In genomic region chr6:146947186-146947585, GRCm38 (mm10) we compare ENCODE assay signal across 23 mouse cellular contexts. TPM values are rescaled to one million over a fixed set of nuclear protein-coding genes. Genes with fewer than 3 reads are reported as not detected.
DNase-seq lines count a peak whose midpoint lies in the region; ATAC-seq and TF ChIP-seq lines count a peak whose summit lies in the region.
"Had no signal": no experiment of that assay in that cellular context is flagged by ENCODE, and none has a peak within 500 bp of the region (broad histone marks: within the 10 kb centered on the region; RNA-seq: fewer than 3 reads in every experiment).

No protein-coding gene starts in this region.

- no peak overlapping the region for H3K27ac ChIP-seq in intestine, embryonic 15.5 days
- H3K27ac ChIP-seq in intestine, postnatal 0 days (ENCODE audit: low read depth, low read length), result no peak overlapping the region
- H3K27ac ChIP-seq in midbrain, embryonic 13.5 days, result no peak overlapping the region
- no peak overlapping the region for H3K27ac ChIP-seq in midbrain, embryonic 11.5 days (ENCODE audit: low read depth, low read length)
- H3K27ac ChIP-seq in kidney, postnatal 0 days, result peak overlapping the region; percentile 89
- no peak overlapping the region for H3K27ac ChIP-seq in stomach, embryonic 16.5 days (ENCODE audit: low read length)
- H3K27ac ChIP-seq in hindbrain, embryonic 13.5 days, result no peak overlapping the region
- H3K27ac ChIP-seq: left cerebral cortex, adult 2 months; neural tube, embryonic 12.5 days had no signal

- 62% methylated on average over 4 of the region's 4 CpGs for WGBS in intestine, embryonic 15.5 days
- 49% methylated on average over 4 of the region's 4 CpGs for WGBS in intestine, postnatal 0 days
- WGBS in midbrain, embryonic 13.5 days, result 78% methylated on average over 4 of the region's 4 CpGs
- 74% methylated on average over 4 of the region's 4 CpGs for WGBS in midbrain, embryonic 11.5 days
- WGBS in kidney, postnatal 0 days, result 33% methylated on average over 4 of the region's 4 CpGs
- 54% methylated on average over 4 of the region's 4 CpGs for WGBS in stomach, embryonic 16.5 days
- 87% methylated on average over 4 of the region's 4 CpGs for WGBS in hindbrain, embryonic 13.5 days

- ATAC-seq in intestine, embryonic 15.5 days, result peak; percentile 53
- ATAC-seq in intestine, postnatal 0 days, result no peak
- ATAC-seq in midbrain, embryonic 13.5 days, result 0 out of 2 replicates have a peak, but pooled peaks have one; percentile 40
- no peak for ATAC-seq in midbrain, embryonic 11.5 days (ENCODE audit: low FRiP score)
- peak; percentile 82 for ATAC-seq in kidney, postnatal 0 days (replicated peaks; ENCODE audit: low FRiP score, low read depth)
- peak; percentile 41; the same call in 1 of the 2 replicates for ATAC-seq in stomach, embryonic 16.5 days (ENCODE audit: insufficient read depth, low FRiP score)
- ATAC-seq in hindbrain, embryonic 13.5 days (ENCODE audit: low FRiP score), result no peak
- ATAC-seq: CD4-positive, CD25-positive, alpha-beta regulatory T cell, adult 4 months had no signal

- H3K4me3 ChIP-seq in intestine, embryonic 15.5 days (replicated peaks), result no peak overlapping the region
- no peak overlapping the region for H3K4me3 ChIP-seq in intestine, postnatal 0 days (ENCODE audit: low read depth, low read length)
- H3K4me3 ChIP-seq in midbrain, embryonic 13.5 days (replicated peaks), result no peak overlapping the region
- H3K4me3 ChIP-seq in midbrain, embryonic 11.5 days (ENCODE audit: low read depth, low read length), result no peak overlapping the region
- H3K4me3 ChIP-seq in kidney, postnatal 0 days (replicated peaks; ENCODE audit: low read depth, low read length), result no peak overlapping the region
- no peak overlapping the region for H3K4me3 ChIP-seq in stomach, embryonic 16.5 days (replicated peaks; ENCODE audit: low read length)
- no peak overlapping the region for H3K4me3 ChIP-seq in hindbrain, embryonic 13.5 days
- H3K4me3 ChIP-seq: left cerebral cortex, adult 2 months; liver, embryonic 13.5 days; neural tube, embryonic 12.5 days had no signal

- H3K9me3 ChIP-seq in intestine, embryonic 15.5 days, result no peaks in the 10 kb centered on the region
- no peaks in the 10 kb centered on the region for H3K9me3 ChIP-seq in intestine, postnatal 0 days (ENCODE audit: control insufficient read depth)
- H3K9me3 ChIP-seq in midbrain, embryonic 13.5 days, result no peaks in the 10 kb centered on the region
- no peaks in the 10 kb centered on the region for H3K9me3 ChIP-seq in midbrain, embryonic 11.5 days (ENCODE audit: control insufficient read depth, low read length)
- H3K9me3 ChIP-seq in kidney, postnatal 0 days (replicated peaks; ENCODE audit: low read length), result no peaks in the 10 kb centered on the region
- H3K9me3 ChIP-seq in stomach, embryonic 16.5 days (replicated peaks; ENCODE audit: control insufficient read depth, low read length), result no peaks in the 10 kb centered on the region
- no peaks in the 10 kb centered on the region for H3K9me3 ChIP-seq in hindbrain, embryonic 13.5 days
- H3K9me3 ChIP-seq: liver, embryonic 13.5 days; neural tube, embryonic 12.5 days had no signal

- TF ChIP-seq CTCF in intestine, postnatal 0 days (IDR thresholded peaks at IDR 0.05; ENCODE audit: low read depth), result no peak
- no peak for TF ChIP-seq CTCF in kidney, postnatal 0 days (IDR thresholded peaks at IDR 0.05; ENCODE audit: low read depth)

- peaks cover 28% of the 10 kb centered on the region for H3K4me1 ChIP-seq in intestine, embryonic 15.5 days (replicated peaks)
- peaks cover 13% of the 10 kb centered on the region for H3K4me1 ChIP-seq in intestine, postnatal 0 days (replicated peaks; ENCODE audit: control insufficient read depth, insufficient read depth, low read length)
- H3K4me1 ChIP-seq in midbrain, embryonic 13.5 days (replicated peaks), result peaks cover 9% of the 10 kb centered on the region
- H3K4me1 ChIP-seq in midbrain, embryonic 11.5 days (ENCODE audit: control insufficient read depth, insufficient read depth, low read length), result peaks cover 5% of the 10 kb centered on the region; the same call in 1 of the 2 replicates
- peaks cover 41% of the 10 kb centered on the region for H3K4me1 ChIP-seq in kidney, postnatal 0 days (replicated peaks; ENCODE audit: insufficient read depth, low read length)
- peaks cover 24% of the 10 kb centered on the region for H3K4me1 ChIP-seq in stomach, embryonic 16.5 days (ENCODE audit: control insufficient read depth, insufficient read depth, low read length)
- 0 out of 2 replicates have a peak, but pooled peaks cover 8% of the 10 kb centered on the region for H3K4me1 ChIP-seq in hindbrain, embryonic 13.5 days (replicated peaks)
- H3K4me1 ChIP-seq: neural tube, embryonic 12.5 days had no signal

- H3K36me3 ChIP-seq in intestine, embryonic 15.5 days, result no peaks in the 10 kb centered on the region
- no peaks in the 10 kb centered on the region for H3K36me3 ChIP-seq in intestine, postnatal 0 days (ENCODE audit: control insufficient read depth, insufficient read depth)
- H3K36me3 ChIP-seq in midbrain, embryonic 13.5 days, result no peaks in the 10 kb centered on the region
- no peaks in the 10 kb centered on the region for H3K36me3 ChIP-seq in midbrain, embryonic 11.5 days (ENCODE audit: control insufficient read depth, insufficient read depth, low read length)
- H3K36me3 ChIP-seq in kidney, postnatal 0 days (ENCODE audit: insufficient read depth, low read length), result no peaks in the 10 kb centered on the region
- no peaks in the 10 kb centered on the region for H3K36me3 ChIP-seq in stomach, embryonic 16.5 days (ENCODE audit: control insufficient read depth, insufficient read depth, low read length)
- no peaks in the 10 kb centered on the region for H3K36me3 ChIP-seq in hindbrain, embryonic 13.5 days
- H3K36me3 ChIP-seq: liver, embryonic 13.5 days; neural tube, embryonic 12.5 days had no signal

- H3K4me2 ChIP-seq in intestine, embryonic 15.5 days (replicated peaks), result no peak overlapping the region
- H3K4me2 ChIP-seq in intestine, postnatal 0 days (replicated peaks; ENCODE audit: low read depth), result no peak overlapping the region
- no peak overlapping the region for H3K4me2 ChIP-seq in midbrain, embryonic 13.5 days (replicated peaks)
- no peak overlapping the region for H3K4me2 ChIP-seq in midbrain, embryonic 11.5 days
- no peak overlapping the region for H3K4me2 ChIP-seq in kidney, postnatal 0 days (ENCODE audit: low read length)
- H3K4me2 ChIP-seq in stomach, embryonic 16.5 days (ENCODE audit: low read depth, low read length), result no peak overlapping the region
- H3K4me2 ChIP-seq in hindbrain, embryonic 13.5 days, result no peak overlapping the region
- H3K4me2 ChIP-seq: neural tube, embryonic 12.5 days had no signal

- no peak overlapping the region for H3K9ac ChIP-seq in intestine, embryonic 15.5 days
- H3K9ac ChIP-seq in intestine, postnatal 0 days (ENCODE audit: low read depth, low read length), result no peak overlapping the region
- no peak overlapping the region for H3K9ac ChIP-seq in midbrain, embryonic 13.5 days (replicated peaks)
- no peak overlapping the region for H3K9ac ChIP-seq in midbrain, embryonic 11.5 days (ENCODE audit: low read length)
- H3K9ac ChIP-seq in kidney, postnatal 0 days (ENCODE audit: low read depth, low read length), result no peak overlapping the region
- H3K9ac ChIP-seq in stomach, embryonic 16.5 days (ENCODE audit: low read length), result no peak overlapping the region
- no peak overlapping the region for H3K9ac ChIP-seq in hindbrain, embryonic 13.5 days
- H3K9ac ChIP-seq: liver, embryonic 13.5 days; neural tube, embryonic 12.5 days had no signal

- intact Hi-C loops in left cerebral cortex, postnatal 4 days (cut with DNase I), result no loop called here

- no peaks in the 10 kb centered on the region for H3K27me3 ChIP-seq in intestine, embryonic 15.5 days (replicated peaks)
- H3K27me3 ChIP-seq in intestine, postnatal 0 days (replicated peaks; ENCODE audit: control insufficient read depth, insufficient read depth, low read length), result no peaks in the 10 kb centered on the region
- H3K27me3 ChIP-seq in midbrain, embryonic 13.5 days, result peaks cover 10% of the 10 kb centered on the region; the same call in 1 of the 2 replicates
- H3K27me3 ChIP-seq in midbrain, embryonic 11.5 days (ENCODE audit: control insufficient read depth, insufficient read depth, low read length), result no peaks in the 10 kb centered on the region
- H3K27me3 ChIP-seq in kidney, postnatal 0 days (ENCODE audit: insufficient read depth, low read length), result no peaks in the 10 kb centered on the region
- no peaks in the 10 kb centered on the region for H3K27me3 ChIP-seq in stomach, embryonic 16.5 days (ENCODE audit: control insufficient read depth, insufficient read depth, low read length)
- H3K27me3 ChIP-seq in hindbrain, embryonic 13.5 days, result no peaks in the 10 kb centered on the region
- H3K27me3 ChIP-seq: liver, embryonic 13.5 days; neural tube, embryonic 12.5 days had no signal

- no peak for DNase-seq in midbrain, embryonic 11.5 days (ENCODE audit: low spot score, missing footprints)
- no peak for DNase-seq in kidney, postnatal 0 days (ENCODE audit: low spot score)
- DNase-seq in left cerebral cortex, postnatal 4 days, result no peak
- DNase-seq: adrenal gland, adult 8-10 months; cerebellum, adult 11 months; cerebellum, postnatal 14 days; embryo, embryonic 11 days; gastrocnemius, postnatal 25 days; liver, embryonic 13.5 days; right cerebral cortex, postnatal 25 days; thymus, postnatal 4 days had no signal

RNA-seq across cellular contexts. Expression of gene 1700034J05Rik, which starts 7.0 kb away (rescaled TPM):
- 0.10 and 0.21 TPM in 2 replicates for polyA plus RNA-seq in intestine, embryonic 15.5 days (2015; fragmentation: Nextera tagmentation; extraction: Ambion mirVana)
- polyA plus RNA-seq in intestine, postnatal 0 days (2015; fragmentation: Nextera tagmentation; extraction: Ambion mirVana), result 0.24 TPM in 1 of 2 replicates, not detected in the other
- 0.15 TPM in 1 of 2 replicates, not detected in the other for polyA plus RNA-seq in midbrain, embryonic 13.5 days (2015; fragmentation: Nextera tagmentation; extraction: Ambion mirVana)
- 0.11 and 0.18 TPM in 2 replicates for polyA plus RNA-seq in midbrain, embryonic 11.5 days (2014; fragmentation: Nextera tagmentation; extraction: Ambion mirVana)
- 0.09 TPM in 1 of 2 replicates, not detected in the other for polyA plus RNA-seq in kidney, postnatal 0 days (2015; fragmentation: Nextera tagmentation; extraction: Ambion mirVana)
- 0.14 and 0.21 TPM in 2 replicates for polyA plus RNA-seq in stomach, embryonic 16.5 days (2015; fragmentation: Nextera tagmentation; extraction: Ambion mirVana)
- polyA plus RNA-seq in hindbrain, embryonic 13.5 days (2015; fragmentation: Nextera tagmentation; extraction: Ambion mirVana), result not detected in 2 replicates
- total RNA-seq in left cerebral cortex, postnatal 4 days (2021), result not detected
- total RNA-seq: adrenal gland, adult 8-10 months; gastrocnemius, postnatal 25 days; layer of hippocampus, adult 8-10 months; left cerebral cortex, adult 2 months; megakaryocyte progenitor cell, adult 5-6 weeks had no signal
- polyA plus RNA-seq: CD4-positive, CD25-positive, alpha-beta regulatory T cell, adult 4 months; frontal cortex, adult 2 months; limb, embryonic 11.5 days; liver, embryonic 13.5 days had no signal

RNA-seq across cellular contexts. Expression of gene Ppfibp1, which starts 58.9 kb away (rescaled TPM):
- polyA plus RNA-seq in intestine, embryonic 15.5 days (2015; fragmentation: Nextera tagmentation; extraction: Ambion mirVana), result 35.9 and 41.5 TPM in 2 replicates
- polyA plus RNA-seq in intestine, postnatal 0 days (2015; fragmentation: Nextera tagmentation; extraction: Ambion mirVana), result 32.3 and 32.4 TPM in 2 replicates
- 14.2 and 15.3 TPM in 2 replicates for polyA plus RNA-seq in midbrain, embryonic 13.5 days (2015; fragmentation: Nextera tagmentation; extraction: Ambion mirVana)
- 30.2 and 30.7 TPM in 2 replicates for polyA plus RNA-seq in midbrain, embryonic 11.5 days (2014; fragmentation: Nextera tagmentation; extraction: Ambion mirVana)
- 55.9 and 60.2 TPM in 2 replicates for polyA plus RNA-seq in kidney, postnatal 0 days (2015; fragmentation: Nextera tagmentation; extraction: Ambion mirVana)
- polyA plus RNA-seq in stomach, embryonic 16.5 days (2015; fragmentation: Nextera tagmentation; extraction: Ambion mirVana), result 51.4 and 53.4 TPM in 2 replicates
- polyA plus RNA-seq in hindbrain, embryonic 13.5 days (2015; fragmentation: Nextera tagmentation; extraction: Ambion mirVana), result 14.7 and 16.9 TPM in 2 replicates
- 100 to 1,000 TPM; 106 to 114 TPM for total RNA-seq in left cerebral cortex, postnatal 4 days (2021)

Comparison
In these comparisons a context has a peak if more than half of its experiments do, and no peak if none do; other contexts are left out.
1. ATAC-seq: peak in intestine, embryonic 15.5 days (single experiment), midbrain, embryonic 13.5 days (single experiment), kidney, postnatal 0 days (single experiment) and stomach, embryonic 16.5 days (single experiment); none in intestine, postnatal 0 days (single experiment), midbrain, embryonic 11.5 days (single experiment) and hindbrain, embryonic 13.5 days (single experiment).